Mouse (Mus musculus) CH12.LX (cell line): ENCODE data around the gene Sec22c. TPM values are rescaled to one million over a fixed set of nuclear protein-coding genes. Genes with fewer than 3 reads are reported as not detected.

Experiments
- DNase-seq: peaks from one replicate; pipeline ENCODE4 v3.0.0-alpha.2; 2013; ENCODE audit errors: extremely low read depth
- H3K27ac ChIP-seq: 2 replicates; pipeline ENCODE4 v1.5.1; 2012; ENCODE audit warnings: low read depth, mild to moderate bottlenecking, control low read depth, moderate library complexity; ENCODE audit not compliant: insufficient read depth
- H3K27me3 ChIP-seq: replicated peaks from 2 replicates; pipeline ENCODE3; 2012; ENCODE audit warnings: inconsistent platforms
- H3K36me3 ChIP-seq, 2 experiments: replicated peaks in 1 of 2; 2 replicates each; pipeline versions ENCODE3 to v1.6.1; 2012; ENCODE audit warnings: inconsistent platforms in 1 of 2, low read length in 1 of 2, mild to moderate bottlenecking in 1 of 2, mixed read lengths in 1 of 2, moderate library complexity in 1 of 2; ENCODE audit not compliant: control insufficient read depth in 1 of 2, insufficient read depth in 1 of 2
- H3K4me1 ChIP-seq, 2 experiments: 2 replicates each; pipeline ENCODE4 v1.6.1; 2012; ENCODE audit warnings: inconsistent platforms in 1 of 2, moderate library complexity in 1 of 2; ENCODE audit not compliant: insufficient read depth in 2 of 2, control insufficient read depth in 1 of 2
- H3K4me2 ChIP-seq: 2 replicates; pipeline ENCODE4 v1.6.1; 2012; ENCODE audit warnings: low read depth, mild to moderate bottlenecking, control low read depth; ENCODE audit not compliant: poor library complexity, insufficient read depth, severe bottlenecking
- H3K4me3 ChIP-seq, 3 experiments: fragments of 150-350 bp in 1 of 3; sonication (generic) in 1 of 3; replicated peaks in 1 of 3; 2 replicates each; pipeline versions ENCODE3 to v1.5.1; 2011 to 2012; ENCODE audit warnings: low read depth in 2 of 3, low read length in 2 of 3, mild to moderate bottlenecking in 2 of 3, moderate library complexity in 2 of 3, control low read depth in 1 of 3, improper control_type of control experiment in 1 of 3, inconsistent platforms in 1 of 3, mixed read lengths in 1 of 3; ENCODE audit not compliant: poor library complexity in 1 of 3
- H3K79me2 ChIP-seq: replicated peaks from 2 replicates; pipeline ENCODE4 v1.6.1; 2012; ENCODE audit warnings: mild to moderate bottlenecking, moderate library complexity; ENCODE audit not compliant: control insufficient read depth, poor library complexity, insufficient read depth, severe bottlenecking; ENCODE audit errors: extremely low read depth
- H3K9ac ChIP-seq: 2 replicates; pipeline ENCODE4 v1.6.1; 2012; ENCODE audit warnings: low read depth, mild to moderate bottlenecking, control low read depth, moderate library complexity; ENCODE audit not compliant: insufficient read depth
- H3K9me3 ChIP-seq: replicated peaks from 2 replicates; pipeline ENCODE3; 2012; ENCODE audit warnings: low read length, inconsistent platforms, mixed read lengths
- BHLHE40 ChIP-seq: IDR thresholded peaks from 2 replicates; pipeline ENCODE4 v1.6.1; 2011; ENCODE audit warnings: mild to moderate bottlenecking, low read depth, low read length, improper control_type of control experiment
- CHD2 ChIP-seq: IDR thresholded peaks from 2 replicates; pipeline ENCODE4 v1.6.1; 2011; ENCODE audit warnings: low read length, improper control_type of control experiment
- CTCF ChIP-seq, 2 experiments: IDR thresholded peaks in 1 of 2; conservative IDR thresholded peaks in 1 of 2; 2 replicates each; pipeline ENCODE4 v1.5.1; 2011 to 2012; ENCODE audit warnings: low read depth in 2 of 2, low read length in 2 of 2, improper control_type of control experiment in 1 of 2, inconsistent platforms in 1 of 2, mild to moderate bottlenecking in 1 of 2, moderate library complexity in 1 of 2
- E2F4 ChIP-seq: IDR thresholded peaks from 2 replicates; pipeline ENCODE4 v1.6.1; 2011; ENCODE audit warnings: low read depth, low read length, improper control_type of control experiment; ENCODE audit not compliant: insufficient replicate concordance
- ELF1 ChIP-seq: IDR thresholded peaks from 2 replicates; pipeline ENCODE4 v1.6.1; 2014; ENCODE audit warnings: low read depth, mild to moderate bottlenecking, inconsistent platforms, low read length, improper control_type of control experiment
- ETS1 ChIP-seq: conservative IDR thresholded peaks from 2 replicates; pipeline ENCODE4 v1.6.1; 2012; ENCODE audit warnings: low read depth, mild to moderate bottlenecking, inconsistent platforms, low read length, improper control_type of control experiment, moderate library complexity
- HCFC1 ChIP-seq: IDR thresholded peaks from 2 replicates; pipeline ENCODE4 v1.6.1; 2012; ENCODE audit warnings: low read depth, mild to moderate bottlenecking, inconsistent platforms, low read length, improper control_type of control experiment
- MAFK ChIP-seq: IDR thresholded peaks from 2 replicates; pipeline ENCODE4 v1.6.1; 2011; ENCODE audit warnings: low read length, improper control_type of control experiment; ENCODE audit not compliant: insufficient replicate concordance
- MAX ChIP-seq: IDR thresholded peaks from 2 replicates; pipeline ENCODE4 v1.6.1; 2011; ENCODE audit warnings: low read length, improper control_type of control experiment
- MAZ ChIP-seq: IDR thresholded peaks from 2 replicates; pipeline ENCODE4 v1.6.1; 2012; ENCODE audit warnings: low read depth, mild to moderate bottlenecking, inconsistent platforms, low read length, improper control_type of control experiment, moderate library complexity
- MEF2A ChIP-seq: IDR thresholded peaks from 2 replicates; pipeline ENCODE4 v1.6.1; 2014; ENCODE audit warnings: low read depth, mild to moderate bottlenecking, inconsistent platforms, low read length, improper control_type of control experiment, borderline replicate concordance
- NELFE ChIP-seq: IDR thresholded peaks from 2 replicates; pipeline ENCODE4 v1.6.1; 2011; ENCODE audit warnings: low read depth, low read length, improper control_type of control experiment
- NRF1 ChIP-seq: IDR thresholded peaks from 2 replicates; pipeline ENCODE4 v1.6.1; 2014; ENCODE audit warnings: low read depth, mild to moderate bottlenecking, inconsistent platforms, low read length, improper control_type of control experiment, moderate library complexity
- SIN3A ChIP-seq: IDR thresholded peaks from 2 replicates; pipeline ENCODE4 v1.6.1; 2012; ENCODE audit warnings: low read length, improper control_type of control experiment, inconsistent platforms
- SMC3 ChIP-seq: IDR thresholded peaks from 2 replicates; pipeline ENCODE4 v1.6.1; 2011; ENCODE audit warnings: low read depth, low read length, improper control_type of control experiment
- TBP ChIP-seq: conservative IDR thresholded peaks from 2 replicates; pipeline ENCODE4 v1.6.1; 2011; ENCODE audit warnings: low read depth, low read length, improper control_type of control experiment
- TCF12 ChIP-seq: IDR thresholded peaks from 2 replicates; pipeline ENCODE4 v1.6.1; 2014; ENCODE audit warnings: low read depth, mild to moderate bottlenecking, inconsistent platforms, low read length, improper control_type of control experiment
- USF1 ChIP-seq: IDR thresholded peaks from 2 replicates; pipeline ENCODE4 v1.6.1; 2014; ENCODE audit warnings: low read depth, mild to moderate bottlenecking, inconsistent platforms, low read length, improper control_type of control experiment
- ZC3H11A ChIP-seq: IDR thresholded peaks from 2 replicates; pipeline ENCODE4 v1.6.1; 2012; ENCODE audit warnings: low read depth, mild to moderate bottlenecking, inconsistent platforms, low read length, improper control_type of control experiment
- ZKSCAN1 ChIP-seq: IDR thresholded peaks from 2 replicates; pipeline ENCODE4 v1.6.1; 2012; ENCODE audit warnings: low read depth, inconsistent platforms, low read length, improper control_type of control experiment, borderline replicate concordance
- dilution Hi-C: fragments of 300-500 bp; cut with MboI; formaldehyde crosslinking; loops from 2 replicates; pipeline ENCODE4 v1.14.3; 2020; ENCODE audit warnings: low sequenced_read_pairs; ENCODE audit not compliant: extremely low pct_unique_long_range_greater_than_20kb, extremely low pct_ligation_motif_present
- in situ Hi-C: fragments of 300-500 bp; cut with MboI; formaldehyde crosslinking; loops from 3 replicates; pipeline ENCODE4 v1.14.3; 2019; ENCODE audit warnings: low sequenced_read_pairs, low pct_ligation_motif_present, low pct_unique_long_range_greater_than_20kb, mixed read lengths
- polyA plus RNA-seq: library from polyadenylated mRNA; unstranded; fragments of >175 nt; gene quantifications from 2 replicates; pipeline ENCODE4 v1.2.1, GENCODE M21; 2012; ENCODE audit warnings: low read depth; ENCODE audit not compliant: insufficient read length
- total RNA-seq, 2 experiments: library from RNA; depleted of rRNA; stranded (reverse); fragments of 300-350 nt in 1 of 2; fragments of >200 nt in 1 of 2; gene quantifications; 2 replicates each; pipeline ENCODE4 v1.2.3; 2012 to 2014

Gene Sec22c
- total and polyA plus RNA-seq, 3 experiments = 2.4 to 5.7 (median 4.0) TPM

- Histone ChIP-seq H3K79me2 (no peaks in the 10 kb centered on the region), H3K4me2 (no peak overlapping the region), H3K4me1 (peaks cover 0 to 22% of the 10 kb centered on the region in 2 experiments; a peak in 2 of 4 replicates), H3K36me3 (no peaks in the 10 kb centered on the region), H3K27me3 (peaks cover 15% of the 10 kb centered on the region), H3K9ac (no peak overlapping the region), H3K27ac (no peak overlapping the region), H3K9me3 (no peaks in the 10 kb centered on the region), H3K4me3 (no peak overlapping the region)
- no peak for DNase-seq
- dilution Hi-C loops (no loop called here), in situ Hi-C loops (no loop called here)
- TF ChIP-seq MEF2A (no peak), NELFE (no peak), TCF12 (no peak), MAZ (no peak), ETS1 (no peak), CHD2 (no peak), BHLHE40 (no peak), USF1 (no peak), MAFK (no peak), MAX (no peak), CTCF (conservative IDR thresholded peaks at IDR 0.05 in 1 of 2, IDR thresholded peaks at IDR 0.05 in 1 of 2; ENCODE audit: low read depth in 2 of 2, low read length in 2 of 2) (no peak), ZKSCAN1 (no peak), HCFC1 (no peak), ZC3H11A (no peak), NRF1 (no peak), SMC3 (no peak), ELF1 (no peak)
Observed at GRCm38 (mm10) chr9:121653668-121654067, 51.6 kb downstream of the Sec22c start.

DNA sequence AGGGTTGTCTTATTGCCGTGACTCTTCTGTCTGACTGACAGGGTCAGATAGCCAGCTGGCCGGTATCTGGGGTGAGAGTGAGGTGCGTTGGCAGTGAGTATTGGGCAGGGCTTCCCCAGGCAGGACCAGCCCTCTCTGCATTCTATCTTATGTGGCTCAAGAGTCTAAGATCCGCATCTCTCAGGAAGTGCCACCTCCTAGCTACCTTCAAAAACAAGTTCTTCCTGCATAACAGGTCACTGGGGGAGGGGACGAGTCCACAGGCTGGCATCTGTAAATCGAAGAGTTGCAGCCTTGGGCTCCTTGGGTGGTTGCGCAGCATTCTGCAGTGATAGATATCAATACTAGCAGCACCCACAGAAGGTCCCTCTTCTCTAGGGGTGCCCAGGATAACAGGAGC lies 58.3 kb downstream of the Sec22c start:
- no peaks in the 10 kb centered on the region for H3K79me2 ChIP-seq
- H3K4me3 ChIP-seq = no peak overlapping the region
- in situ Hi-C loops (no loop called here), dilution Hi-C loops (no loop called here)
- TF ChIP-seq BHLHE40 (no peak), MAFK (no peak), SIN3A (no peak), MEF2A (no peak), ZKSCAN1 (no peak), NRF1 (no peak), TBP (no peak), E2F4 (no peak), ZC3H11A (no peak)
- DNase-seq = no peak
- H3K4me1 ChIP-seq = no peaks in the 10 kb centered on the region
- peaks cover 35% of the 10 kb centered on the region for H3K27me3 ChIP-seq
- no peak overlapping the region for H3K9ac ChIP-seq
- H3K9me3 ChIP-seq = peaks cover 10% of the 10 kb centered on the region
- no peak overlapping the region for H3K27ac ChIP-seq
- H3K36me3 ChIP-seq = no peaks in the 10 kb centered on the region
- no peak overlapping the region for H3K4me2 ChIP-seq
